Mouse (Mus musculus) kidney, adult 2 months (tissue): ENCODE data around the gene Ccnl2.

Experiments
- CTCF ChIP-seq: fragments of 200-500 bp; conservative IDR thresholded peaks from 2 replicates; pipeline ENCODE4 v1.5.1; 2011; ENCODE audit warnings: low read depth, mild to moderate bottlenecking, control low read depth, low read length, moderate library complexity, mixed read lengths; ENCODE audit not compliant: insufficient read depth, insufficient read length
- POLR2A ChIP-seq: fragments of 200-500 bp; IDR thresholded peaks from one replicate; pipeline ENCODE4 v1.6.1; 2011; ENCODE audit warnings: low read depth, low read length, control low read depth

GRCm38 (mm10) chr4:155841651-155842270, 29.5 kb downstream of the Ccnl2 start:
- TF ChIP-seq POLR2A (no peak), CTCF (no peak)
